Mouse (Mus musculus): ENCODE measurements at regions not wholly inside any gene's neighbourhood (a gene's known extent, or its start where the extent isn't known, plus 50 kb on each side); places are given as distances from the start of the nearest gene placed in this dataset.

GRCm38 (mm10) chr14:64533591-64534151 is 429.6 kb downstream of the Prss52 start:
- TF ChIP-seq CTCF (conservative IDR thresholded peaks at IDR 0.05; ENCODE audit: insufficient read depth, insufficient read length, low read depth, low read length) (no peak), POLR2A (IDR thresholded peaks at IDR 0.05; ENCODE audit: low read depth, low read length) (no peak)

Data from kidney, adult 2 months (tissue).